Mouse (Mus musculus) T-helper 2 cell (primary cell): ENCODE results near the gene Stk32c.

Experiments
- in situ Hi-C: fragments of 300-600 bp; cut with MboI, MseI; formaldehyde crosslinking; loops from one replicate; pipeline ENCODE4 v1.15.1; 2025; ENCODE audit warnings: high pct_unique_total_duplicates

Stk32c gene

DNA sequence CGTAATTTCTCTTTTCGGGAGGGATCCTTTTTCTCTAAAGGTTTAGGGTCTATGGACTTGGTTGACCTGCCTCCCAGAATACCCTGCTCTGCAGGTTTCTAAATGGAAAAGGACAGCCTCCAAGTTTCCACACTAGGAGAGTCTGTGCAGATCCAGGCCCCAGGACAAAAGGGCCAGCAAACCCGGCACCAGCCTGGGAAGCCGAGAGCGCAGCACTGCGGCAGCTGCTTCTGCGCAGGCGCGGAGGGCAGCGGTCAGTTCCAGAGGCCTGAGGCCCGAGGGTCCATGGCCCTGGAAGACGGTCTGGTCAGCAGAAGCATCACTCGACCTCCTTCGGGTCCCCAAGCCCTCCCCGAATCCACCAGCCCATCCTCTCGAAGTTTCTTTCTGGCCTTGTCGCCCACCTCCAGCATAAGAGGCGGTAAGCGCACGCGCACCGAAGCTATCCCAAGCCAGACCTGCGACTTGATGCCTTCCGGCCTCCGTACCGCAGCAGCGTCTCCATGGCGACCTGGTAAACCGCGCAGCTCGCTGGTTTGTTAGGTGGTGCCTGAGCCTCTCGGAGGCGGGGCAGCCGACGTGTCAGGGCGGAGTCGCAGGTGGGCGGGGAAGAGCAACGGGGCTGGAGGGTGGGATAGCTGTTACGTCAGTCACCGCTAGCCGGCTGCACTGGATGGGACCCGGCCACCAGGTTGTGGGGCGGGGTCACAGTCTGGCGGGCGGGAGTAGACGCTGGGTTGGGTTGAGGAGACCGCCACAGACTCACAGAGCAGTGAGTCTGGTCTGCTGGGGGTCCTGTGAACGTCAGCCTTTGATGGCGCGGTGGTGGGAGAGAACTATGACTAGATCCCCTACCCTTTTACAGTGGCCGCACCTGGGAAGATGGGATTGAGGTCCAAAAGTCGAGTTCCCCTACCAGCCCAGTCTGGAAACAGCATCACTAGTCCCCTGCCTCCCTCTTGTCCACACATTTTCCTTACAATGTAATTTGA, at the start of gene Stk32c, which contains the start of gene Lrrc27:
TSS of gene Stk32c (minus strand) at position 554 of the 992 bp plus-strand sequence.
TSS of gene Lrrc27 (plus strand) at position 235 of the 992 bp plus-strand sequence.
- in situ Hi-C loops: no loop called here

DNA sequence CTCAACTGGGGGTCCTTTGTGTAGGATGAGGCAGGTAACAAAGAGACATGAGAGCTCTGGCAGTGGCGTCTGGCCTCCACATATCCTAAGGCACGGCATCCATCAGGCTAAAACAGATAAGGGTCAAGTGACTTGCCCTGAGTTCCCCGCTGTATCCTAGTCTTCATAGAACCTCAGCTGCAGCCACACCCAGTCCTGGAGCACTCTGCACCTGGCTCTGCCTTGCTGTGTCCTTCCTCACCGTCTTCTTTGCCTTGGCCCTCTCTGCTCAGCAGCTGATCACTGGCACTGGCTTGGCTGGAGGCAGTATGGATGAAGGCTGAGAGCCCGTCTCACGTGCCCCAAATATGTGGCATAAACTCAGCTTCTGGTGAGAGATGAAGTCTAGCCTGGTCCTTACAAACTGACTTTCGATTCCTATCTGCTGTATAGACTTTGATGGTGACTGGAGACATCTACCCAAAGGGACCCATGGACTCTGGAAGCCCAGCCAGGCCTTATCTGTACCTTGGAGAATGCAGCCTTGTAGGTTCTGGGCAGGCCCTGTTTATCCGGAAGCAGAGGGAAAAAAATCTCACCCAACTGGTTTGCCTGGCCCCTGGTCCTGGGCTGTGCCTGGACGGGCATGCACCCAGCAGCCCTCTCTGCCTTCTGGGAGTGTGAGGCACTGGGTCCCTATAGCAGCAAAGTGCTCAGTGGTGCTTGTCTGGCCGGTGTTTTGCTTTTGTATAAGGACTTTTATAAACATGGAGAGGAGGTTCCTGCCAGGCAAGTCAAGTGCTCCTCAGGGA, 44.8 kb upstream of the Stk32c start:
- in situ Hi-C loops: no loop called here

DNA sequence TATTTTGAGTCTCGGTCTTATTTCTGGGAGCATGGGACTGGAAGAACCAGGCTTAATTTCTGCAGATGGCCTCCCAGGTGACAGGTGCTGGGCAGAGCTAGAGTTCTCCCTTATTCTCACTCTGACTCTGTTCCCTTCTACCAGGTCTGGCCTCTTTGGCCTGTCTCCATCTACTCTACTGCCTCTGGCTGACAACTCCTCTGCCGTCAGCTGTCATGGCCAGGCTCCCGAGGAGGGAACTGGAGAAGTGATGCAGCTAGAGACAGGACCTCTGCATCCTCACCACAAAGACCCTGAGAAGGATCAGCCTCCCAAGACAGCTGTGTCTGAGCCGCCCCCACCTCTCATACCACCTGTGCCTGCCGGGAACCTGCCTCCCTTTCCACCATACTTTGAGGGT, 41.5 kb upstream of the Stk32c start:
- in situ Hi-C loops: no loop called here

DNA sequence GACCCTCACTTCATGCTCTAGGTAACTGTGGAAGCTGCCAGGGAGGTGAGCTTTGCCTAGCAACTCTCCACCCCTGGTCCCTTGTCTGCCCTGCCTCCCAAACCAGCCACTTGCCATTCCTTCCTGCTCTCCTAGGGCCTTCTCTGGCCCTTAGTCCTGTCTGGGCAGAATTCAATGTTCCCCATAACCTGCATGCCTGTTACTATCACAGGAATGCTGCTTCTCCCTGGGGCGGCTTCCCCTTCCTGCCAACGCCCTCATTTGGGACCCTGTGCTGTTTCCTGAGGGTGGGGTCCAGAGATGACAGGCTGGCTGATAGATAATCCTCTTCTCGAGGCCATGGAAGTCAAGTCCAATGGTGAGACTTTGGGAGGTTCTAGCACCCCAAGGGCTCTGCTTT, 40.4 kb upstream of the Stk32c start:
- in situ Hi-C loops: no loop called here

DNA sequence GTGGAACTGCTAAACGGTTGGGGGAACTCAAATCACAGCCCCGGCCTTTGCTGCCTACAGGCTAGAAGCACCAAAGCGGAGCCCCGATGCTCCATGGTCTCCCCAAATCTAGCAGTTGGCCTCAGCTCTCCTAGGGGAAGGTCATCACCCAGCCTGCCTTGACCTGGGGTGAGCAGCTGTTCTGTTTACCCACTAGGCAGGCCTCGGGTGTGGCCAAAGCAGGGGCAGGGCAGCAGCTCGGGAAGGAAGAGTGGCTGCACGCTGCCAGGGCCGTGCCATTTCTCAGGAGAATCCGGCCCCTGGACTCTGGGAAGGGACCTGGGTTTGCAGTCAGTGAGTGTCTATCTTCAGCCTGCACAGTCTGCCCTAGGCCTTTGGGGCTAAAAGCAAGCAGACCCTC, 39.9 kb upstream of the Stk32c start:
- in situ Hi-C loops: no loop called here

DNA sequence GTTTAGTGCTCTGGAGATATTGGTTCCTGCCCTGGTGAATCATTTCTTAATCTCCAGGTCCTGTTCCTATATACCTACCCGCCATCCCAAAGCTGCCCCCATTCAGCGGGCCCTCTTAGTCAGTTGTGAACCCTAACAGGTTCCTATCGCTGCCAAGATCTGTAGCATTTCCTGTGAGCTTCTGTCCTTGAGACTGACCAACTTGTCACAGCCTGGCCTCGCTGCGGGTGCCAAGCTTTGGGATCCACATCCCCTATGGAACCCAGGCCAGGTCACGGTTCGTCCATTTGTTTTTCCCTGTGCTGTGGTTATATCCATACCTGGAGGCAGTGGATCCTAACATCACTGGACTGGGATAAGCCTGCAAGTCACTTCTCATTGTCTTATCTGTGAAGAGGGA, 39.5 kb upstream of the Stk32c start:
- in situ Hi-C loops: no loop called here

DNA sequence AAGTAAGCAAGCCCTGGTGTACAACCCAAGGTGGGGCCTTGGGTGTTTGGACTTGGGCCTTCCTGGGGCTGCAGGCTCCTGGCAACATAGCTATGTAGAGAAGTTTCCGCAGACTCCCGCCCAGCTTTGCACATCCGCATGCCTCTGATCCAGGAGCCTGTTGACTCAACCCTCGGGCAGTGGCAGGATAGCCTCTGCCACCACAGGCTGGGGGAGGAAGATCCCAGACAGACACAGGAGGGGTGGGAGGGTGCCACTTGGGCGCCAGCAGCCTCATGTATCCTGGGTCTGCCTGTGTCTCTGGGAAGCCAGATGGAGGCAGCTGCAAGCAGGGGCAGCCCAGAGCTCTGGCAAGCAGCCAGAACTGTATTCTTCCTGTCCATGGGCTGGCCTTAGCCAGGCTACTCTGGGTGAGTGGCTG, 38.8 kb upstream of the Stk32c start:
- in situ Hi-C loops: no loop called here

DNA sequence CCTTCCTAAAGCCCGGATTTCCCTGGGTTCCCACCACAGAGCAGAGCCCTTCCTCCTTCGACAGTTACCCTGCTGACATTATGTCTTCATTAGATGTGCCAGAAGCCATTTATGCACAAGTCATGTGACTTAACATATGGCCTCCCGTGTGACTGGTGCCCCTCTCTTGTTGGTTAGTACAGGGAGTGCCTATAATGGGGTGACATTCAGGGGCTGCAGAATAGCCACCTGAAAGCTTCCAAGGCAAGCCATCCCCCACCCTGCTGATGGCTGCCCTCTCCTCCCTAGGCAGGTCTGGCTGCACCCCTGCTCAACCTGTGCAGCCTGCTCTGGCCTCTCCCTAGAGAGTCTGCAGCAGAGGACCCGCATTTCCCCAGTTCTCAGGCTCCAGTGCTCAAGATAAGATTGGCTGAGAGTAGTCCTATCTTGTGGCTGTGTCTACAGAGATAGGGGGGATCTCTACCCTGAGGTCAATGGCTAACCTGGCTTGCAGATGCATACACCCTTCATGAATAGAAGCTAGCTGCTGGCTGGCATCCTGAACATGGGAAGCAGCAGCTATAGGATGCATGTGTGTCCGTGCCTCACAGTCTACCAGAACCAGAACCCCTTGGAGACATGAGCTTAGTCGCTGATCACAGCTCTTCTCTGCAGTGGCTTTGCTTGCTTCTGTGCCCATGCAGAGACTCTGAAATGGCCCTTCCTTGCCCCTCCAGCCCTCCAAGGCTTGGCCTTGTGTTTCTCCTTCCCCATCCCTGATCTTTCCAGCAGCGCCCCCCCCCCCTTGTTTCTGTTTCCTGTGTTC, 36.5 kb upstream of the Stk32c start:
- in situ Hi-C loops: loop anchor here (10.0 kb wide), 1 partner anchor 1935 kb away; the partner anchor contains the start of gene Ebf3

DNA sequence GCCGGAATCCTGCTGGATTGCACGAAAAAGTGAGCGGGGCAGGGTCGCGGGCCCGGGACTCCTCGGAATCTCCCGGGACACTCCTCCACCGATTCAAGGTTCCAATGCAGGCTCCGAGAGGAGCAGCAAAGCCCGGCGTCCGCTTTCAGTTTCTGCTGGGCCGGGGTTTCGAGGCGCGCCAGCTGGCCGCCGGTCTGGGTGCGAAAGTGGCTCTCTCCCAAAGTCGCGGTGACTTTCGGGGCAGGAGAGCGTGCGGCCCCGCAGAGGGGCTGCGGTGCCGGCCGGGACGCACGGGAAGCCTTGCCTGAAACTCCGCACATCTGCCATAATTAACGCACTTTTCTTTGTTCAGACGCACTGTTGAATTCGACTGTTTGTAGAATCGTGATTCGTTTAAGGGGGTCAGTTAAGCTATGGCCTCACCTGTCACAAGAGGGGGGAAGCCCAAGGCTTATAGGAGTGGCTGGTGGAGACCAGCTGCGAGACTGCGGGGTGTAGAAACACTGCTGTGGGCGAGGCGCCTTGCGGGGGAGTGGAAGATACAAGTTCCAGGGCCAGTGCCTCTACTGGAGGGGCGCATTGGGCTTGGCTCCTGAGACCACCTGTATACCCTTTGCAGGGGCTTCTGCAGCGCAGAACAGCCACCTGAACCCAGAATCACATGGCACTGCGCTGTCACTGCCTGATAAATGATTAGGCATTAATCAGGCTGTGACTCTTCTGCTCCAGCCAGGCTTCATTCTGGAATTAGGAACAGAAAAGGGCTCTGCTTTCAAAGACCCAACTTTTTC, 35.7 kb upstream of the Stk32c start:
- in situ Hi-C loops: loop anchor here (10.0 kb wide), 1 partner anchor 1934 kb away; the partner anchor contains the start of gene Ebf3

DNA sequence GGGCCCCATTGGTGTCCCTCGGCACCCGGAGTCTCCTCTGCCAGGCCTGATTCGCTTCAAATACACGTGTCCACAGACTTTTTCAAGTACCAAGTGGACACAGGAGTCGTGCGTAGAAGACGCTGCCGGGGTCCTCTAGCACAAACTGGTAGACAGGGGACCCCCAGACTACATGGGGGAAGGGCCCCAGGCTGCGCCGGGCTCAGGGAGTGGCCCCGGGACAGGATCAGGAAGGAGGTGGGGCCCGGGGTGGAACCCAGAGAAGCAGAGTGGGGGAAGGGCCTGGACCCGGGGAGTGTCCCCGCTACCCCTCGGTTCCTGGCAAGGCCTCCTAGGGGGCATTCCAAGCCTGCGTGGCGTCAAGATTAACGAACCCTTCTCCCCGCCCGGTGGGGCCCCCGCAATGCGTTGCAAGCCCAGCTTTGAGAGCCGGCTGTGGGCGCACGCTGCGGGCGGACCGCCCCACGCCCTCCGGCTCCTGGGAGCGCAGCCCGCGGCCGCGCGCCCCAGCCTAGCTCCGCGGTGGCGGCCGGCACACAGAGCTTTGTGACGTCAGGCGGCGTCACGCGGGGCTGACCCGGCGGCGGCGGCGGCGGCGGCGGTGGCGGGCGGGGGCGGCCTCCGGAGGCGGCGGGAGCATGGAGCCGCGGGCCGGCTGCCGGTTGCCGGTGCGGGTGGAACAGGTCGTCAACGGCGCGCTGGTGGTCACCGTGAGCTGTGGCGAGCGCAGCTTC, 34.9 kb upstream of the Stk32c start, which contains the start of gene Pwwp2b:
TSS of gene Pwwp2b (plus strand) at position 602 of the 734 bp plus-strand sequence.
- in situ Hi-C loops: loop anchor here (10.0 kb wide), 1 partner anchor 1933 kb away; the partner anchor contains the start of gene Ebf3

DNA sequence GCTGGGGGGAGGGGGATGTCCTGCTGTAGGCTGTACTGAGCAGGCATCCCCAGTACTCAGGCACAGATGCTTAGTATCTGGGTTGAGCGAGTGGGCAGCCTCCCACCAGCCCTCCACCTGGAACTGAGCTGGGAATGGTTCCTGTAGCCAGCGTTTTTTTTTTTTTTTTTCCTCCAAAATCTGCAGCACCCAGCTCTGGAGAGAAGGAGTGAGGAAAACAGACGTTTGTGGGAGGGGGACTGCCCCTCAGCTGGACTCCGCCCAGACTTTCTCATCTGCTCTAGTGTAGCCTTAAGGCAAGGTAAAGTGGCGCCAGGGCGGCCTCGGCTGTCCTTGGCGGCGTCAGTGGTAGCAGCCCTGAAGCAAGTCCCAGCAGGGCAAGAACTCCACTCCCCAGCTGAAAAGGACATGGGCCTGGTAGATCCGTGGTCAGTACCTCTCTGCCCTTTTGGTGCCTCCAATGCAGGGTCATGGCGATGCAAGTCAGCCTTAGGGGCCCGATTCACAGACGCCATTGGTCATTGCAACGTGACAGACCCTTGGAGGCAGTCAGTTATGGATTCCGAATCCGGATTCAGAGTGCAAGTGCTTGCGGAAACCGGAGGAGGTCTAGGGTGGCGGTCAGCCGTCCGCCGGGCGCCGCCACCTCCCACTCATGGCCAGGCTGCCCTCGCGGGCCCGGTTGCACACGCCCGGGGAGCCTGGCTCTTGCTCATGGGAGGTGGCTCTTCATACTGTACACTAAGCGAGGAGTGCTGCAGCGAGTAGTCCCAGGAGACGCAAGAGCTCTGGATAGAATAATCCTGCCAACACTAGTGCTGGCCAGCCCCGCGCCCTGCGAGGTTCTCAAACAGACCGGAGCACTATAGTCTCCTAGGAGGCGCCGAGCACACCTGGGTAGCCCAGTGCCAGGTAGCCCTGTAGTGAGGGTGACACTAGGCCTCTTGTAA, 34.1 kb upstream of the Stk32c start:
- in situ Hi-C loops: loop anchor here (10.0 kb wide), 1 partner anchor 1932 kb away; the partner anchor contains the start of gene Ebf3

DNA sequence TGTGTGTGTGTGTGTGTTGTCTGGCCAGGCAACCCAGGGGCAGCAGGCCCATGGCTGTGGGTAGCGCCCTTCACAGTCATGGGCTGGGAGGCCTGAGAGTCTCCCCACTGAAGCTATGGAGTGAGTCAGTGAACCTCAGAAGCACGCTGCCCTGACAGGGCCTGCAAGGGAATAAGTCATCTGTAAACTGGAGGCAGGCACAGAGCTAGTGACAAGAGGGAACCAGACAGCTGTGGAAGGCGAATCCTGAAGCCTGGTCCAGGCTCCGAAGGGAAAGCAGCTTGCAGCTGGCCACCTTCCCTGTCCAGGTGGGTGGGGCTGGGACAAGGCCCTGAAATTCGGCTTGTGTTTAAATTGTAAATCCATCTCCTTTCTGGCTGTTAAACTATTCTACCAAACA, 33.0 kb upstream of the Stk32c start:
- in situ Hi-C loops: loop anchor here (10.0 kb wide), 1 partner anchor 1931 kb away; the partner anchor contains the start of gene Ebf3

DNA sequence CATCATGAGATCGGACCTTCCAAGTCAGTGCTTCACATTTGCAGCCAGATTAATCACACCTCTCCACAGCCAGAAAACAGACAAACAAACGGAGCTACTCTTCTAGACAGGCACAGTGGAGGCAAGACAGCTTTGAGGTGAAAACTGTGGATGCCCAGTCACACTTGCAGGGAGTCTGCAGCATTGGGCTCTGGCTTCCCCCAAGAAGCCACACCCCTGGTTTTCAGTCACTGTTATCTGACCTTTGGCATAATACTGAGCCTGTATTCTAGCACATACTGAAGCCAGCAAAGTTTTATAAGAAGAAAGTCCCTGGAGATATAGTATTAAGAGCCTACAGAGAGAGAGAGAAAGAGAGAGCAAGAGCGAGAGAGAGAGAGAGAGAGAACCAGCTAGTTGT, 26.3 kb upstream of the Stk32c start:
- in situ Hi-C loops: no loop called here

DNA sequence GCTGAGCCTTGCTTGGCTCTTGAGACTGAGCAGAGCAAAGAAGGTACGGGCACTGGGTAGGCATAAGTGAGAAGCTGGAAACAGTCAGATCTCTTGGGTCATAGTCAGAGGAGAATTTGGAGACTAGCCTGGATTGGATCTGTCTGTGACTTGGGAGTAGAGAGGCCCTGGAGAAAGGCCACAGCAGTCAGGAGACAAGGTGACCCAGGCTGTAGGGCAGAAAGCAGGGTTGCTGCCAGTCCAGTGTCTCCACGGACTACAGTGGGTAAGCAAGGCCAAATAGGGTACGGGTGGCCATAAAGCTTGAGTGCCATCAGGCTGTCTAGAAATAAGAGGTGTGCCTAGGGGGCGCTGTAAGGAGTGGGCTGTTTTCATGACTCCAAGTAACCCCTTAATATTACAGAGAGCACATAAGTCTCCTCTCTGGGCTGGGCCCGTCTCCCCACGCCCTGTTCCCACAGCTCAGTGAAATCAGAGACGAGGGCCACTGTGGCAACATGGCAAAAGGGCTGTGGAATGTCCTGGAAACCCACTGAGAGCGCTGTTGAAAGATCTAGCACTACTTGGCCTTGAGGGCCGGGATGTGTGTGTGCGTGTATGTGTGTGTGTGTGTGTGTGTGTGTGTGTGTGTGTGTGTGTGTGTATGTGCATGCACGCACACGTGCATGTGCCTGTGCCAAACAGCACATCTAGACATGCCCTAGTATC, 22.7 kb upstream of the Stk32c start:
- in situ Hi-C loops: no loop called here

DNA sequence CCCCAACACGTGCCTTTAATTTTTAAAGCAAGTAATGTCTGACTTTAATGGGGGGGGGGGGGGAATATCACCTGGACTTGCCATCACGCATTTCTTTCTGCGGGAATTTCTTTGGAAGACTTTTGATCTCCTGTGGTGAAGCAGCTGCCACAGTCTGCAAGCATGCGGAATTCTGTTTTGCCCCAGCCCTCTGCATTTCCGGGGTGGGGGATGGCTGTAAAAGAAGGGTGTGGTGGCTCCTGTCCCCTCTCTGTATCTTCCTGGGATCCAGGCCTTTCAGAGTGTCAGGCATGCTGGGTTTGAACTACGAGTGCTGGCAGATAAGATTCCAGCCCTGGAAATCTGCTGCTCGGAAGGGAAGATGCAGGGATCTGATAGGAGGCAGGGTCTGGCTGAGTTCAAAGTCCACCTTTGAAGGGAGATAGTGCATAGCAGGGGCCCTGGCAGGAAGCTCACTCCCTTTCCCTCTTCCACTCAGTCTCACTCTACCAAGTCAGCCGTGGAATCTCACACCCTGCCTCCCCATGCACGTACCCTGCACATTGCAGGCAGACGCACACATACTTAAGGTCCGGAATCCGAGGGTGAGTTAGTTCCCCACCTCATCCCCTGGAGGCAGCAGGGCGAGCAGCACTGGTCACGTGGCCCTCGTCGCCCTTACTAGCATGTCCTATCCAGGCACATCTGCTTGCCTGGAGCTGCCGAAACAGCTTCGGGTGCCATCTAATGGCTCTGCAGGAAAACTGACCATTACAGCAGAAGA, 21.5 kb upstream of the Stk32c start:
- in situ Hi-C loops: loop anchor here (5.0 kb wide), 1 partner anchor 228 kb away; no protein-coding TSS in a partner anchor

DNA sequence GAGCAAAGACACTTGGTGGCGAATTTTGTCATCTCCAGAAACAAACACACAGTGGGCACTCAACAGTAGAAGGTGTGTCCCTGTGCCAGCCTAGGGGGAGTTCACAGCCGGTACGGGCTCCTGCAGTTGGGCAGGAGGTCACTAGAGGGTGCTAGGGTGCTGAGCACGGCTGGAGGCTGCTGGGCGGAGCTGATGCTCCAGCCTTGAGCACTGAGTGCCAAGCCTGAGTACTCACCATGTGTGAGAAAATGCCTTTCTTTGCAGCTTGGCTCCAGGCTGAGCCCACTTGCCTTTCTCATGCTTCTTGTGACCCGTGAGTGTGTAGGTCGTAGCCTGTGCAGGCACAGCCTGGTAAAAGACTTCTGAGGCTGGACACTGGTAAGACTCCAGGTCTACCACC, 20.6 kb upstream of the Stk32c start:
- in situ Hi-C loops: loop anchor here (5.0 kb wide), 1 partner anchor 229 kb away; no protein-coding TSS in a partner anchor

DNA sequence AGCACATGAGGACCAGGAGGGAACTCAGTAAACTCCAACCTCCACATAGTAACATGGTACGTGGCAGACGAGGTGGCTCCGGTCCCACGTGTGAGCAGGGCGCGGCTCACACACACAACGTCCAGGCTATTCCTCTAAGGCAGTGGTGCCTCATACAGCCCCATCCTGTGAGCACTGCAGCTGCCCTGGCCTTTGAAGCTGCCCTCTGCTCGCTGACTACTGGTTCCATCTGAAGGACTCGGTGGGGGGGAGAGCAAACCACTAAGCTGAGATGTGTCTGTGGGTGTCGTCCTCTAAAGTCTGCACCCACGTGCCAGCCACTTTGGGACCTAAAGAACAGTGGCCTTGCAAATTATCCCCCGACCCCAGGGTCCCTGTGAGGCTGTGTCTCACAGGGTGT, 17.1 kb upstream of the Stk32c start:
- in situ Hi-C loops: loop anchor here (5.0 kb wide), 1 partner anchor 232 kb away; no protein-coding TSS in a partner anchor
